Mouse (Mus musculus) retina, adult 2 months (tissue): Measurements from ENCODE around the gene Mrps17.
"Not testable (repeated sequence)": the region's sequence is repeated elsewhere in the genome, so short reads cannot be mapped to it uniquely, and the experiment has no call there.

ENCODE experiments used
- DNase-seq: peaks from one replicate; pipeline ENCODE4 v3.0.0-alpha.2; 2012; ENCODE audit warnings: low read depth, low spot score

Mrps17 gene

DNA sequence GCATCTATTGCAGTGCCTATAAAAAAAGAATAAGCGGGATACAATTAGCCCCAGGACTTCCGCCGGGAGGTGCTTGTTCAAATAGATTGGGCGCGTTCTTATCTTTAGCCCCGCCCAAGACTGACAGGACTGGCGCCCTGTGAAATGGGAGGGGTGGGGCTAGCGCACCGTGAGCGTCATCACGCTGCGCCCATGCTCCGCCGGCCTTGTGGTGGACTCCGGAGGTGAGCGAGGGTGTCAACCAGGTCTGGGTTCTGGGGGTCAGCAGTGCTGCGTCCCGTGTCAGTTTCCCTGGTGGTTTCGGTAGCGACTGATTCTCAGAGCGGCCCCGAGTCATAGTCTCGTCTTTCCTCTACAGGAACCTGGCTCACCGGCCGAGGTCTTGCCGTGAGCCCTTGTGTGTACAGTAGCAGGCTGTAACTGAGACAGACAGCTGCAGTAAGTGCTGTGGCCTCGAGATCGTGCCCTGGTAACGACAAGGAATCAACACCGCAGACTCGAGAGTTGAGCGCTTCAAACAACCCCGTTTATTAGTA is at the start of gene Mrps17:
TSS of gene Mrps17 (plus strand) at position 172 of the 536 bp plus-strand sequence.
- DNase-seq = peak; percentile 84

DNA sequence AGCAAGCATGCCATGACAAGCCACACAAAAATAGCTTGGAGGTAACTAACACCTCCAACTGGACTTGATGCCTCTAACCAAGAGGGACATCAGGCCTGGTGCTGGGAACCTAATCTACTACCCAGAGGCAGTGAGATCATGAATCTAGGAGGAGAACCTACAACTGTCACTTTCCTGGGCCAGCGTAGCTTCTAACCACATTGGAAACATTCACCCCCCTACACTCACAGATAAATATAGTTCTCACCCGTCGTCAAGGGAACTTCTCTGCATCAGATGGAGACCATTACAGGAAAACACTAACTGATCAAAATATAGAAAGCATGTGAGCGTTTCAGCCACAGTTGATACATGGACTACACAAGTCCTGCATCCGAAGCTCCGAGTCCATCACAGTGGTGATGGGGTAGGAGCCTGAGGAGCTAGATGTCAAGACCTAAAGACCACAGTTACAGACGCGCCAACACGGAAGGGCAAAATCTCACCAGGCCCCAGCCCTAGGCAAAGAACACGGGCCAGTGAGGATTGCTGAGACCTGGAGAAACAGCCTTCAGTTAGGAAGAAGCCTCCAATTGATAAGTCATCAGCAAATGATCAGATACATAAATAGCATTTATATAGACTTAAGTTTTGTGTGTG is 48.9 kb upstream of the Mrps17 start:
- no peak for DNase-seq

DNA sequence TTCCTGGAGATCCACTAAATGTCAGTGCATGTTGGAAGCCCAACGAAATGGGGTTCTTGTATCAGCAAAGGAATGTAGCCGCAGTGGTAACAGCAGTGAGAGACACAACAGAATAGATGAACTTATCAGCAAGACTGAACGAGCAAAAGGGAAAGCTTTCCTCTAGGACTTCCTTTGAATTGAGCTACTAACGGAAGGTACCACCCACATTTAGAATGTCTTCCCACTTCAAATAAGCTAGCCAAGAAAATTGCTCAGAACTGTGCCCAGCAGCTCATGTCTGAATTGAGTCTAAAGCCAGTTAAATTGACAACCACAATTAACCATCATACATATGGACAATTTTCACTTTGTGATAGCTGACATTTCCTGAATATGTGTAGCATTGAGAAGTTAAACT is 47.4 kb upstream of the Mrps17 start:
- DNase-seq = no peak

DNA sequence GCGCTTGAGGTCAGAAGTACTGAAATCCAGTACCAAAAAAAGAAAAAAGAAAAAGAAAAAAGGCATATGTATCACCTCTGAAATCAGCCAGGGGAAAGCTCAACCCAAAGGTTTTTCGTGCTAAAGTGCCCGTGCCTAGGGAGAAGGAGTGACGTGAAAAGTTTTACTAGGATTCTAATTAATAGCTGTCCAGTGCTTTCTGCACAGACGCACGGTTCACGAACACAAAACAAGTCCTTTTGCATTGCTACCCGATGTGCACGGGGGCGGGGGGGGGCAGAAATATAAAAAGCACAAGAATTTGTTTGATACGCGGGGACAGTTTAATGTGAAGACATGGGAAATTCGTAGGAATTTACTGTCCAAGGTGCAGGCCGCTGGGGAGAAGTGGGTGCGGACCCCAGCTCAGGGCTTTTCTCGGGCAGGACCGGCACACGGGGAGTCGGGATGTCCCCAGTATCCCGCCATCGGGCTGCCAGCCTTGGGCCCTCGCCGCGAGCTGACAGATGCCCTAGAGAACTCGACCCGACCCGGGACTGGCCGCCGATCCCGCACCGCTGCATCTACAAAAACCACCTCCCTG is 45.8 kb upstream of the Mrps17 start:
- no peak for DNase-seq

DNA sequence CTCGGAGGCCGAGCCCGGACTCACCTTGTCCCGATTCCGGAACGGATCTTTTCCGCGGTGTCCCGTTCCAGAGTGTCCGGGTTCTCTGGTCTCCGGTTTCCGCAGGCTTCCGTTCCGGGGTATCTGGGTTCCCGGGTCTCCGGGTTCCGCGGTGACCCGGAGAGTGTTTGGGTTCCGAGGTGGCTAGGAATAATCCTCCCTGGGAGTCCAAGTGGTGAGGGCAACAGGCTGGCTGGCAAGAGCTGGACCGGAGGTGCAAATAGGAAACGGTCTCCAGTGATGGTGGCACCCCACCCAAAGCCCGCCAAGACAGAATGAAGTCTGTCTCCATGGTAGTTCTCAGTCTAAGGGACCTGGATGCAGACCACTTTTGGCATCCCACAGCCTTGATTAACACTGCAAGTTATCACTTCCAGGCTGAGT is 45.2 kb upstream of the Mrps17 start, which contains the start of gene Zfp11:
TSS of gene Zfp11 (minus strand) at position 64 of the 423 bp plus-strand sequence.
- peak; percentile 75 for DNase-seq

DNA sequence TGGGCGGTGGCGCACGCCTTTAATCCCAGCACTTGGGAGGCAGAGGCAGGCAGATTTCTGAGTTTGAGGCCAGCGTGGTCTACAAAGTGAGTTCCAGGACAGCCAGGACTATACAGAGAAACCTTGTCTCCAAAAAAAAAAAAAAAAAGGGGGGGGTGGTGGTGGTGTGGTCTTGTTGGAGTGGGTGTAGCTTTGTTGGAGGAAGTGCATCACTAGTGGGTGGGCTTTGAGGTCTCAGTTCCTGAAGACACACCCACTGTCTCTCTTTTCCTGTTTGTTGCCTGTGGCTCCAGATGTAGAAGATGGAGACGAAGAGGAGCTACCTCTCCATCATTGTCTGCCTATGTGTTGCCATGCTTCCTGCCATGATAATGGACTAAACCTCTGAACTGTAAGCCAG is 30.2 kb upstream of the Mrps17 start:
- not testable (repeated sequence) for DNase-seq

DNA sequence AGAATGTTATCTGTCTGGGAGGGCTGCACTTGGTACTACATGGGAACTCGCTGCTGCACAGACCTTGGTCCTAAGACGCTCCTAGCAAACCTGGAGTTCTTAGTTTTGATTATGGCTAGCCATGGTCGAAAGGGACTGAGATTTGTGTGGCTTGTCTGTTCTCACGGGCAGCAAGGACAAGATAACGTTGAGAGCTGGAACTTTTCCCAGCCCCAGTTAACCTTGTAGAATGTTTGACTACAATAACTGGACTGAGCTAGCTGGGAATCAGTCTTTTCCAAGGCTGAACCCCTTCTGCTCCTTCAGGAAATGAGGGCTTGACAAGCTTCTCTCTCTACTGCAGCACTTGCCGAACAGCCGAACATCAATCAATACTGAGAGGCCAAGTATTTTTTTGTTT is 27.7 kb upstream of the Mrps17 start:
- no peak for DNase-seq

DNA sequence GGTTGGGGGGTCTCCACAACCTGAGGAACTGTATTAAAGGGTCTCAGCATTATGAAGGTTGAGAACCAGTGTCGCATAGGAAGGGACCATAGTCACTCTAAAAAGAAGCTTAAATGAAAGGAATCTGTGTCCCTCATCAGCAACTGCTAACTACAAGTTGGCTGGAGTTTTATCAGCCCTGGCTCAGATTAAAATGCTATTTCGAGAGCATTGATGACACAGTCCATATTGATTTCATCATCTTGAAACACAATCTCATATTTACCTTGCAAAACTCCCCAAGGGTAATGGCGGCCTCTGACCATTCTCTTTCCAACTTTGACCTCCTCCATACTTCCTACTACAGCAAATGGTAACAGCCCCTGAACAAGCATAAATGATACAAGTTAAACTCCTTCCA is 24.8 kb upstream of the Mrps17 start:
- no peak for DNase-seq

DNA sequence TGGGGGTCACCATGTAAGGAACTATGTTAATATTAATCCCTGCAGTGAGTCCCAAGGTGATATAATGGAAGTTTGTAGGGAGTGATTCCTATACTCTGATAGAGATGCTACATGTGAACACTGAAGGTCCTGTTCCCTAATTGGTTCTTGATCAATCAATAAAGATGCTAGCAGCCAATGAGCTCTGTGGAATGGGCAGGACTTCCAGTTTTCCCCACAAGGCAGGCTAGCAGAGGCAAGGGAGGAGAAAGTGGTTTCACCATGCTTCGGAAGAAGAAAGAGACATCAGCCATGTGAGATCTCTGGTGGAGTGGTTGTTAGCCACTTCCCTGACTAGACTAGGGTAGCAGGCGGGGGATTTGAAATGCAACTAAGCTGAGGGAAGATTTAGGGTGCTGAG is 14.8 kb upstream of the Mrps17 start:
- no peak for DNase-seq

DNA sequence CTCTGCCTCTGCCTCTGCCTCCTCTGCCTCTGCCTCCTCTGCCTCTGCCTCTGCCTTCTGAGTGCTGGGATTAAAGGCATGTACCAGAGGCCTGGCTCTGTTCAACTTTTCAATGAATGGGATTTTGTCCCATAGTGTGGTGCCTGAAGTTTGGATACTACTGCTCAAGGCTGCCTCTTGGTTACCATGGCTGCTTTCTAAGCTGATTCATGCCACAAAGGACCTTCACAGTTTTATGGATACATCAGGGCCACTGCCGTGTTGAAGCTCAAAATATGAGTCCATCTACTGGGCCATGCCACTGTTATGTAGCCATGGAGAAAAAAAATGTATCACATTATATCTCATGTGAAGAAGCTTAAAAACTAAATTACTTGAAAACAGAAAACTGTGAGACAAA is 13.6 kb upstream of the Mrps17 start:
- DNase-seq = no peak

DNA sequence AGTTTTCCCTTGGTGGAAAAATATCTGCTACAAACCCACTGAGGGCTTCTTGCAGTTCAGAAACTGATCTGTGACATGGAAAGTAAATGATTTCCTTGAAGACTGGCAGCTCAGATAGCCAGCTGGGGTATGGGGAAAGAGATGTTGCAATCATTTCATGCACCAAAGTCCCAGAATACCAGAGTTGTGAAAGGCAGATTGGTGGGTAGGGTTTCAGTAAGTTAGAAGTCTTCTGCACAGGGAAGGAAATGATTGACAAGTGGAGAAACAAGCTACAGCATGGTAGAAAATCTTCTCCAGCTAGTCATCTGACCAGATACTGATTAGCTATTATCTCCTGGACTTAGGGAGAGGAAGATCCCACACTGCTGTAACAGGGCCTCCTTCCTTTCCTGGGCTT is 11.9 kb upstream of the Mrps17 start:
- no peak for DNase-seq

DNA sequence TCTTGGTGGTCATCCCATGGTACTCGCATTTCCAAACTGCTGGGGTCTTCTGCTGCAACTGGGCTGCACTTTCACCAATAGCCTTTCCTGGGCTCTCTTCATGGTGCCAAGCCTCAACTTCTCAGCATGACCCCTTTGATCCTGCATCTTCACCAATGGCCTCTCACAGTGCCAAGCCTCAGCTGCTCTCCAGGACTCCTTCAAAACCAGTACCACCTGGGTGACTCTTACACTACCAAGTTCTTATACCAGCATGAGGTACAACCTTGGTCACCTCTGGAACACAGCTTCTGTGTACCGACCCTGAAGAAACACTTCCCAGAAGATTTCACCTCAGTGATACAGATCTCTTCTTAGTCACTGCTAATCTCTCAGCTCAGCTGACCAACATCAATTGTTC is 6.9 kb upstream of the Mrps17 start, which contains the start of gene Sept14:
TSS of gene Sept14 (minus strand) at position 101 of the 400 bp plus-strand sequence.
- no peak for DNase-seq

DNA sequence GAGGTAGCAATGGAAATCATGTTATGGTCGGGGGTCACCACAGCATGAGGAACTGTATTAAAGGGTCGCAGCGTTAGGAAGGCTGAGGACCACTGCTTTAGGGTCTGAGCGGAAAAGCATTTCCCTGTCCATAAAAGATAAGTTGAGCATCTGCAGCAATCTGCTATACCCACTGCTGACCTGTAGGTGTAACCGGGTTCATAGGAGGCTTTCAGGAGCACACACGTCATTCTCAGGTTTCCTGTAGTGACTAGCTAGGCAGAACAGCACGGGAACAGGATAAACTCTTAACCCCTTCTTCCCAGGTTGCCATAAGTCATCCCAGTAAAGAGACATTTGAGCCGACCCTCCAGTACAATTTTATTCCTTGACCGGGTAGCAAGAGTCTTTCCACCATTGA is 1.7 kb downstream of the Mrps17 start:
- no peak for DNase-seq

DNA sequence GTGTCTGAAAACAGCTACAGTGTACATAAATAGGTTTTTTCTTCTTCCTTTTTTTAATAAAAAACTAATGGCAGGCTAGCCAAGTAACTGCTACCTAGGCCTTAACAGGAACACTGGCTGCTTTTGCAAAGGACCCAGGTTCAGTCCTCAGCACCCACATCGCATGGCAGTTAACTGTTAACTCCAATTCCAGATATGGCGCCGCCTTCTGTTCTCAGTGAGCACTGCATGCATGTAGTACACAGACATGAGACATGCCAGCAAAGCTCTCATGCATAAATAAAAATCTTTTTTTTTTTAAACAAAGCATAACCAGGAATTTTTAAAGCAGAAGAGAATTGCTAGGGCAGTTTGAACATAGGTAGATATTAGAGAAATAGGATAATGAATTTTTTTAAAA is 4.9 kb downstream of the Mrps17 start:
- no peak for DNase-seq

DNA sequence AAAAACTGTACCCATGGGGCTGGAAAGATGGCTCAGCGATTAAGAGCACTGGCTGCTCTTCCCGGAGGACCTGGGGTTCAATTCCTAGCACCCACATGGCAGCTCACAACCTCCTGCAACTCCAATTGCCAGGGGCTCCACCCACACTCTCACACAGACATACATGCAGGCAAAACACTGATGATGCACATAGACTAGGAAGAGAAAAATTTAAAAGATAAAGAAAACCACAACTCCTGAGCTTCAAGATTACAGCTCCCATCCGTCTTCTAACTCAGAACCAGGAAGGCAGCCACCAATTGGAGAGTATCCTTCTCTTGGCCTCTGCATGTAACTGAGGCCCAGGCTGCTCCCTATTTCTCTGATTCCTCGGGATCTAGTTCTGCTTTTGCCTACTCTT is 9.0 kb downstream of the Mrps17 start:
- no peak for DNase-seq

DNA sequence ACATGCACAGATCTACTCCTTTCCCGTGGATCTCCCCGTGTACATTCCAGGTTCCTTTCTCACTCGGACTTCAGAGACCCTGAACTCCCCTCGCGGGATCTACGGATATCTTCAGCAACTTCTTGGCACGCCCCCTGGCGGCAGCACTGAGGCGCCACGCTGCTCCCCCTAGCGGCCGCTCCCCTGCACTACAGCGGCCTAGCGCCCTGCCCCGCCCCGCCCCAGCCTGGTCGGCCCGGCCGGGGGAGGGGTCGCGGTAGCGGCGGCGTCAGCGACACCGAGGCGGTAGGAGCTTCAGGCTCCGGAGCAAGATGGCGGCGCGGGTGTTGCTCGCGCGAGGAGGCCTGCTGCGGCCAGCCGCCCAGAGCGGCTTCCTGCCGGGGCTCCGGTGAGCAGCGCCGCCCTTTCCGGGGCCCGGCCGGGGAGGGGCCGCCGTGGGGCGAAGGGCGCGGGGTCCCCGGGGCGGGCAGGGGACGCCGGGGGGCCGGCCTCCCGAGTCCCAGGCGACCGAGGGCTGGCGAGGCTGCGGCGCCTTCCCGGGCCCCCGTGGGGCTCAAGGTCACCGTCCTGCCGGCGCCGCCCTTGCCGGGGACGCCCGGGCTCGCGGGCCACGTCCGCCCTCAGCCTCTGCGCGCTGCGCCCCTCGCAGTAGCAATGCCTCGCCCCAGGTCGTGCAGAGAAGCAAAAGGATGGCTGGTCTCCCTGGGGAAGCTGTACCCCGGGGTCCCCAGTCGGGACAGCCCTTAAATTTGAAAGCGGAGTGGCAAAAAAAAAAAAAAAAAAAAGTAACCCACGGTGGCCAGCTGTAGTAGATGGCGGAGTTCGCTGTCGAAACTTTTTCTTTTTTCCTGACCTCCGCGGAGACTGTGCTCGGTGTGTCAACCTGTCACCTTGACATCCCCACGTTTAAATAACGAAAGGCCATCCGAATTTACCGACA is 9.8 kb downstream of the Mrps17 start, which contains the start of gene Nipsnap2:
TSS of gene Nipsnap2 (plus strand) at position 230 of the 940 bp plus-strand sequence.
- DNase-seq = peak; percentile 72

DNA sequence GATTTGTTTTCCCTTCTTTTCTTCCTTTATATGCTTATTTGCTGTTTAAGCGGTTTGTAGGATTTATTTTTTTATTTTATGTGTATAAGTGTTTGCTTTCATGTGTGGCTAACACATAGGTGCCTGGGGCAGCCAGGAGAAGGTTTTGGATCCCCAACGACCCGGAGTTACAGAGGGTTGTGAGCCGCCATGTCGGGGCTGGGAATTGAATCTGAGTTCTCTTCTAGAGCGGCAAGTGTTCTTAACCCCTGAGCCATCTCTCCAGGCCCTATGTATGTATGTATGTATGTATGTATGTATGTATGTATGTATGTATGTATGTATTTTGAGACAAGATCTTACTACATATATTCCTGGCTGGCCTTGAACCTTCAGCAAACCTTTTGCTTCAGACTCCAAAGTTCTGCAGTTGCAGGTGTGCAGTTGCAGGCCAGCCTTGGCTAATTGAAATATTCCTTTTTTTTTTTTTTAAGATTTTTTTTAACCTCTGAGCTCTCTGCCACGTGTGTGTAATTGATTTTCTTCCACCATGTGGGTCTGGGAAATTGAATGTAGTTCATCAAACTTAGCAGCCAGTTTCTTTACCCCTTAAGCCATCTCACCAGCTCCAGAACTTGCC is 10.6 kb downstream of the Mrps17 start:
- DNase-seq = no peak

DNA sequence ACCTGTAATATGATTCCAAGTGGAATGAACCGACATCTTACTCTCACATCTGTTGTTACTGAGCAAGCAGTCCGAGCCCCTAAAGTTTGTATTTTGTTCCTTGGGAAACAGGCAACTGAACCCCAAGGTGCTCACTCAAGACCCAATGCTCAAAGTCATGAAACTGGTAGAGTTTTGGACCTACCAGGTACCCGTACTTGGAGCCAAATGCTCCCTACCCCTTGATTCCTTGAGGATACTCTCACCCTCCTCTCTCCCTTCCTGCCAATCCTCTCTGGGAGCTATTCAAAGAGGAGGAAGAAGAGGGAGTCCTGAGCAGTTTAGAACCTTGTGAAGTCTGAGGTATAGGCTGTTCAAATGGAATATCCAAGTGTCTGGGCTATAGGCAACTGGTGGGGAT is 11.5 kb downstream of the Mrps17 start:
- DNase-seq = no peak

DNA sequence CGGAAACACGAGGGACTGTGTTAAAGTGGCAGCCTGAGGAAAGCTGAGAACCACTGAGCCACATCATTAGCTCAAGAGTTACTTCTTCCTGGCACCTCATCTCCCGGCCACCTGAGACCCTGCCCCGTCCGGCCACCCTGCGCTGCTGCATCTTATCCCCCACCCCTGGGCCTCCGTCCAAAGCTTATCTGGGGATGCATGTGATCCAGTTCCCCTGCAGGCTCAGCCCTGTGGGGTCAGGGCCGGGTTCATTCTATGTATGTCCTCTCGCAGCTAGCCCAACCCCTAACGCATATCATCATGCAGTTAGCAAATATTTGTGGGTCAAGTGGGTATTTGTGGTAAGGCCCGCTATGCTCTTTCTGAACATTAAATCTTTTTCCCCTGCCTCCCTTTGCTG is 14.0 kb downstream of the Mrps17 start:
- no peak for DNase-seq

DNA sequence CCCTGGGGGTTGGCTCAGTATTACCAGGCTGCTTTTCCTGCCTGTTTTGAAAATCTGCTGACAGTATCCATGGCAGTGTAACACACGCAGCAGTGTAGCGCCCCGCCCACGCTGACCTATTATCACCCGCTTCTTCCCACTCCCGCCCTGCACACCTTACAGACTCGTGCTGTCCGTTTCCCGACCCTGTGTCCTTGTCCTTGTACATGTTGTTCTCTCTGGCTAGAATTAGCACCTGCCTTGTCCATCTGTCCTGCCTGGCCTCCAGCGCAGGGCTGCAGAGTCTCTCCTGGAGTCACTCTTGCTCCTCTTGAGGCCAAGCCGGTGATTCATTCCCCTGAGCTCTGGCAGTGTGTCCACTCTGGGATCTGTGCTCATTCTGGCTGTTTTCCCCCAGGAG is 15.0 kb downstream of the Mrps17 start:
- DNase-seq = no peak

DNA sequence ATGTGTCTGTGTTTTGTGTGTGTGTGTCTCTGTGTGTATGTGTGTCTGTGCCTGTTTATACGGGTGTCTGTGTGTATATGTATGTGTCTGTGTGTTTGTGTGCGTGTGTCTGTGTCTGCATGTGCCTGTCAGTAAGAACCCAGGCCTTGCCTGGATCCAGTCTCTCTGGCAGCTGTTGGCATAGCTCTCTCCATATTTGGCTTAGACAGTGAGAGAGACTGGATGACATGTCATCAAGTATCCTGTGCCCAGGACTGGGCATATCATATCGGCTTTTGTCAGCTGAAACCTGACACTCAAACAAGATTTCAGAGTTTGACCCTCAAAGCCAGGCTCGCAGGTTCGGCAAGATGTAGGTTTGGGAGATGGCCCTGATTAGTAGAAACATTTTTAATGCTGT is 15.7 kb downstream of the Mrps17 start:
- DNase-seq = no peak

DNA sequence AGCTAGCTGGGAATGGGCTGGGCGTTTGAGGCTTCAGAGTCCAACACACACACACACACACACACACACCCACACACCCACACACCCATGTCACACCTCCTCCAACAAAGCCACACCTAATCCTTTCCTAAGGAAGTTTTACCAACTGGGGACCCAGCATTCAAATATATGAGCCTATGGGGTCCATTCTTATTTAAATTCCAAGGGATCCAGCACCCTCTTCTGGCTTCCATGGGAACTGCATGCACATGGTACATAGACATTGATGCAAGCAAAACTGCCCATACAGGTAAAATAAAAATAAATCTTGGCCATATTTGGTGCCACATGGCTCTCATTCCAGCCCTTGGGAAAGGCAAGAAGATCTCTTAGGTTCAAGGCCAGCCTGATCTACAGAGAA is 25.7 kb downstream of the Mrps17 start:
- DNase-seq = no peak
